8 mouse cellular contexts compared by ENCODE assay signal in genomic region chr15:79892213-79892541, GRCm38 (mm10). TPM values are rescaled to one million over a fixed set of nuclear protein-coding genes. Genes with fewer than 3 reads are reported as not detected.
DNase-seq lines count a peak whose midpoint lies in the region; TF ChIP-seq lines count a peak whose summit lies in the region.

No protein-coding gene starts in this region.

- 0% methylated on average over 12 of the region's 12 CpGs for WGBS in forebrain, embryonic 10.5 days

- no peak for TF ChIP-seq CTCF in E14TG2a.4 (conservative IDR thresholded peaks at IDR 0.05; ENCODE audit: low read length)

- H3K4me3 ChIP-seq in E14TG2a.4 (replicated peaks; ENCODE audit: low read length), result peak overlapping the region; percentile 89
- peak overlapping the region; percentile 51 for H3K4me3 ChIP-seq in forebrain, embryonic 10.5 days
- peak overlapping the region; percentile 97 for H3K4me3 ChIP-seq in megakaryocyte, embryonic 14.5 days (replicated peaks)

- H3K4me1 ChIP-seq in E14TG2a.4 (replicated peaks; ENCODE audit: low read depth, low read length), result peaks cover 63% of the 10 kb centered on the region
- peaks cover 23% of the 10 kb centered on the region for H3K4me1 ChIP-seq in forebrain, embryonic 10.5 days
- H3K4me1 ChIP-seq in megakaryocyte, embryonic 14.5 days, result peaks cover 32% of the 10 kb centered on the region

- H3K27me3 ChIP-seq in E14TG2a.4 (ENCODE audit: insufficient read depth, low read length), result no peaks in the 10 kb centered on the region
- peaks cover 34% of the 10 kb centered on the region for H3K27me3 ChIP-seq in forebrain, embryonic 10.5 days (ENCODE audit: poor library complexity, severe bottlenecking)
- no peaks in the 10 kb centered on the region for H3K27me3 ChIP-seq in megakaryocyte, embryonic 14.5 days (replicated peaks)

- no peaks in the 10 kb centered on the region for H3K9me3 ChIP-seq in E14TG2a.4 (ENCODE audit: low read length)
- H3K9me3 ChIP-seq in forebrain, embryonic 10.5 days, result no peaks in the 10 kb centered on the region
- no peaks in the 10 kb centered on the region for H3K9me3 ChIP-seq in megakaryocyte, embryonic 14.5 days

- peak overlapping the region; percentile 74 for H3K27ac ChIP-seq in forebrain, embryonic 10.5 days

- intact Hi-C loops in heart, postnatal 14 days (cut with DNase I), result no loop called here

- H3K36me3 ChIP-seq in E14TG2a.4 (ENCODE audit: insufficient read depth, low read length), result peaks cover 52% of the 10 kb centered on the region
- H3K36me3 ChIP-seq in forebrain, embryonic 10.5 days (replicated peaks), result no peaks in the 10 kb centered on the region
- H3K36me3 ChIP-seq in megakaryocyte, embryonic 14.5 days (replicated peaks; ENCODE audit: low read length), result peaks cover 15% of the 10 kb centered on the region

- DNase-seq in adrenal gland, adult 2 months, result peak; percentile 77
- peak; percentile 55 for DNase-seq in forebrain, embryonic 10.5 days (ENCODE audit: extremely low spot score, low spot score)
- DNase-seq in heart, postnatal 14 days, result peak; percentile 73
- peak; percentile 79 to 81 for DNase-seq in kidney, postnatal 36 days
- peak; percentile 75 to 78 for DNase-seq in spleen, adult 18-20 months
- DNase-seq in right cerebral cortex, postnatal 14 days, result no peak

RNA-seq across cellular contexts. Expression of gene Apobec3, which starts 0.7 kb away (rescaled TPM):
- total RNA-seq in adrenal gland, adult 2 months (2021), result 10 to 100 TPM; 13.1 to 16.5 TPM
- polyA plus RNA-seq in adrenal gland, adult 2 months (2012; rRNA removed), result 5.2 and 6.7 TPM in 2 replicates
- 9.2 and 11.0 TPM in 2 replicates for polyA plus RNA-seq in forebrain, embryonic 10.5 days (2016; fragmentation: Nextera tagmentation; extraction: Ambion mirVana)
- total RNA-seq in heart, postnatal 14 days (2021), result 10 to 100 TPM; 13.0 to 14.4 TPM
- polyA plus RNA-seq in megakaryocyte, embryonic 14.5 days (2012; ENCODE audit: insufficient read depth, low replicate concordance), result 0.81 and 1.1 TPM in 2 replicates

RNA-seq across cellular contexts. Expression of gene Cbx6, which starts 57.7 kb away (rescaled TPM):
- total RNA-seq in adrenal gland, adult 2 months (2021), result 10 to 100 TPM; 46.2 to 67.3 TPM
- polyA plus RNA-seq in adrenal gland, adult 2 months (2012; rRNA removed), result 105 and 106 TPM in 2 replicates
- polyA plus RNA-seq in forebrain, embryonic 10.5 days (2016; fragmentation: Nextera tagmentation; extraction: Ambion mirVana), result 21.6 and 22.3 TPM in 2 replicates
- 10 to 100 TPM; 35.4 to 36.8 TPM for total RNA-seq in heart, postnatal 14 days (2021)
- polyA plus RNA-seq in megakaryocyte, embryonic 14.5 days (2012; ENCODE audit: insufficient read depth, low replicate concordance), result 17.1 and 24.0 TPM in 2 replicates

RNA-seq across cellular contexts. Expression of gene Npcd, which starts 58.1 kb away (rescaled TPM):
- 1 to 10 TPM; 1.2 to 2.0 TPM for total RNA-seq in adrenal gland, adult 2 months (2021)
- polyA plus RNA-seq in adrenal gland, adult 2 months (2012; rRNA removed), result 13.4 and 14.6 TPM in 2 replicates
- not detected in 2 replicates for polyA plus RNA-seq in forebrain, embryonic 10.5 days (2016; fragmentation: Nextera tagmentation; extraction: Ambion mirVana)
- total RNA-seq in heart, postnatal 14 days (2021), result under 1 TPM in 1 of 2 experiments, not detected in 1; 0.31 TPM
- polyA plus RNA-seq in megakaryocyte, embryonic 14.5 days (2012; ENCODE audit: insufficient read depth, low replicate concordance), result 0.09 TPM in 1 of 2 replicates, not detected in the other

Comparison
In these comparisons a context has a peak if more than half of its experiments do, and no peak if none do; other contexts are left out.
1. RNA of gene Npcd, which starts 58.1 kb away (polyA plus RNA-seq): 13.4 to 14.6 TPM in adrenal gland, adult 2 months; 0.09 TPM in megakaryocyte, embryonic 14.5 days and not detected in forebrain, embryonic 10.5 days; every median in the first group is over 10 times any median in the second.
2. Peak in every context shown above with its lines, with median percentiles within 50 percentile points of each other: H3K4me3 ChIP-seq.